Mouse (Mus musculus): ENCODE measurements around the gene Neurl1a.

Neurl1a gene

GRCm38 (mm10) chr19:47219622-47220021 is 41.0 kb downstream of the Neurl1a start:
- DNase-seq, result no peak

GRCm38 (mm10) chr19:47220232-47220631 is 41.6 kb downstream of the Neurl1a start:
- DNase-seq, result no peak

GRCm38 (mm10) chr19:47221006-47221405 is 42.4 kb downstream of the Neurl1a start:
- no peak for DNase-seq

- no peak for DNase-seq
These were observed 43.0 kb downstream of the Neurl1a start for GRCm38 (mm10) chr19:47221500-47222153.

GRCm38 (mm10) chr19:47222154-47222840 is 43.7 kb downstream of the Neurl1a start:
- DNase-seq, result no peak

- no peak for DNase-seq
These were observed 44.4 kb downstream of the Neurl1a start for GRCm38 (mm10) chr19:47222841-47223557.

GRCm38 (mm10) chr19:47224743-47225142 is 46.1 kb downstream of the Neurl1a start:
- DNase-seq, result no peak

- DNase-seq, result no peak
These were observed 47.2 kb downstream of the Neurl1a start for GRCm38 (mm10) chr19:47225791-47226190.

GRCm38 (mm10) chr19:47228725-47229252 is 50.2 kb downstream of the Neurl1a start:
- peak; percentile 56 for DNase-seq

- DNase-seq, result no peak
These were observed 50.8 kb downstream of the Neurl1a start for GRCm38 (mm10) chr19:47229461-47229860.

- no peak for DNase-seq
These were observed 51.5 kb downstream of the Neurl1a start for GRCm38 (mm10) chr19:47230082-47230481.

- no peak for DNase-seq
These were observed 52.1 kb downstream of the Neurl1a start for GRCm38 (mm10) chr19:47230682-47231081.

GRCm38 (mm10) chr19:47231389-47231788 is 52.8 kb downstream of the Neurl1a start:
- DNase-seq, result no peak

GRCm38 (mm10) chr19:47232077-47232865 is 53.7 kb downstream of the Neurl1a start:
- DNase-seq, result no peak

GRCm38 (mm10) chr19:47233087-47233486 is 54.5 kb downstream of the Neurl1a start:
- DNase-seq, result no peak

- DNase-seq, result peak; percentile 57
These were observed 61.5 kb downstream of the Neurl1a start for GRCm38 (mm10) chr19:47240076-47240475.

GRCm38 (mm10) chr19:47240957-47241356 is 62.3 kb downstream of the Neurl1a start:
- DNase-seq, result peak; percentile 20

GRCm38 (mm10) chr19:47242227-47242626 is 63.6 kb downstream of the Neurl1a start:
- DNase-seq, result no peak

GRCm38 (mm10) chr19:47245512-47245911 is 66.9 kb downstream of the Neurl1a start:
- DNase-seq, result no peak

GRCm38 (mm10) chr19:47247791-47248190 is 69.2 kb downstream of the Neurl1a start:
- peak; percentile 45 for DNase-seq

GRCm38 (mm10) chr19:47248296-47248695 is 69.7 kb downstream of the Neurl1a start:
- no peak for DNase-seq

GRCm38 (mm10) chr19:47248906-47249568 is 70.4 kb downstream of the Neurl1a start:
- no peak for DNase-seq

Measured in liver (tissue).